Mouse (Mus musculus): Measurements from ENCODE around the gene Raly.

- TF ChIP-seq CTCF (IDR thresholded peaks at IDR 0.05; ENCODE audit: low read depth) (no peak), EP300 (IDR thresholded peaks at IDR 0.05; ENCODE audit: low read depth) (no peak)
Observed at GRCm38 (mm10) chr2:154769930-154770329, 21.0 kb upstream of the Raly start, which contains the start of gene Gm14214.
